Mouse (Mus musculus) hindbrain, embryonic 13.5 days (tissue): ENCODE data around the gene Rnf180. TPM values are rescaled to one million over a fixed set of nuclear protein-coding genes. Genes with fewer than 3 reads are reported as not detected.
A peak's percentile ranks its signal among the peaks of the same experiment; 100 is the strongest.

Experiments
- ATAC-seq: fragments of 200-750 bp; cut with Nextera tagmentation; 2 replicates; pipeline ENCODE4 v1.8.0; 2017; ENCODE audit warnings: moderate TSS enrichment; ENCODE audit not compliant: low FRiP score
- H3K27ac ChIP-seq: fragments of 300-500 bp; sonication (generic); 2 replicates; pipeline ENCODE4 v1.5.1; 2015; ENCODE audit warnings: inconsistent platforms, mild to moderate bottlenecking, moderate library complexity
- H3K27me3 ChIP-seq: fragments of 300-500 bp; sonication (generic); 2 replicates; pipeline ENCODE4 v1.6.1; 2015; ENCODE audit warnings: mild to moderate bottlenecking, inconsistent platforms
- H3K36me3 ChIP-seq: fragments of 300-500 bp; sonication (generic); 2 replicates; pipeline ENCODE4 v1.6.1; 2015; ENCODE audit warnings: mild to moderate bottlenecking, inconsistent platforms
- H3K4me1 ChIP-seq: fragments of 300-500 bp; sonication (generic); replicated peaks from 2 replicates; pipeline ENCODE4 v1.6.1; 2015; ENCODE audit warnings: inconsistent platforms
- H3K4me2 ChIP-seq: fragments of 300-500 bp; sonication (generic); 2 replicates; pipeline ENCODE4 v1.6.1; 2015; ENCODE audit warnings: inconsistent platforms, mild to moderate bottlenecking, moderate library complexity
- H3K4me3 ChIP-seq: fragments of 300-500 bp; sonication (generic); 2 replicates; pipeline ENCODE4 v1.5.1; 2015; ENCODE audit warnings: mild to moderate bottlenecking, inconsistent platforms
- H3K9ac ChIP-seq: fragments of 300-500 bp; sonication (generic); 2 replicates; pipeline ENCODE4 v1.6.1; 2015; ENCODE audit warnings: mild to moderate bottlenecking, inconsistent platforms
- H3K9me3 ChIP-seq: fragments of 300-500 bp; sonication (generic); 2 replicates; pipeline ENCODE4 v1.6.1; 2016; ENCODE audit warnings: inconsistent platforms
- WGBS: fragments of 180-500 bp; shearing (Covaris S2); methylation state at CpG from one replicate; pipeline ENCODE4 v1.1.7; 2015; 5-methylcytosine and 5-hydroxymethylcytosine counted together
- polyA plus RNA-seq: library from polyadenylated mRNA; unstranded; fragments of >200 nt; fragmentation: Nextera tagmentation; extraction: Ambion mirVana; gene quantifications from 2 replicates; pipeline ENCODE4 v1.2.1, GENCODE M21; 2015

Gene Rnf180
- polyA plus RNA-seq, 1 experiment from 2014 or later: 25.2 TPM

DNA sequence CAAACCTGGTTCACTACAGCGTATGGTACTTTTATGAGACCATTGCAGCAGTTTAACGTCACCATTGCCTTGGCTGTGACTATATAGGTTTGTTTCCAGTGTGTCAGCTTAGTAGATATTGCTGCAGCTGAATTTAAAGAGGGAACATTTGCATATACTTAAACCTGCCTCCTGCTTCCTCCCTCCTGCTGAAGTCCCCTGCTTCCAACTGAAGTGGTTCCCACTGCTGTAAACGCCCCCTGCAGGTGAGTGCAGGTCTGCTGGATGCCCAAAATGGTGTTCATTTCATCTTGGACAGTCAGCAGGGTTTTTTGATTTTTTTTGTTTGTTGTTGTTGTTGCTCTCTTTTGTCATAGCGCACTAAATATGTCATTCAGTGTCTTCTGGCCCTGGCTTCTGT, 140.7 kb downstream of the Rnf180 start:
- no peak overlapping the region for H3K9ac ChIP-seq
- no peak overlapping the region for H3K4me2 ChIP-seq
- no peak overlapping the region for H3K27ac ChIP-seq
- no peak overlapping the region for H3K4me3 ChIP-seq
- H3K4me1 ChIP-seq: no peaks in the 10 kb centered on the region
- H3K36me3 ChIP-seq: no peaks in the 10 kb centered on the region
- H3K27me3 ChIP-seq: no peaks in the 10 kb centered on the region
- 57% methylated on average over 4 of the region's 4 CpGs for WGBS
- no peak for ATAC-seq
- H3K9me3 ChIP-seq: no peaks in the 10 kb centered on the region

DNA sequence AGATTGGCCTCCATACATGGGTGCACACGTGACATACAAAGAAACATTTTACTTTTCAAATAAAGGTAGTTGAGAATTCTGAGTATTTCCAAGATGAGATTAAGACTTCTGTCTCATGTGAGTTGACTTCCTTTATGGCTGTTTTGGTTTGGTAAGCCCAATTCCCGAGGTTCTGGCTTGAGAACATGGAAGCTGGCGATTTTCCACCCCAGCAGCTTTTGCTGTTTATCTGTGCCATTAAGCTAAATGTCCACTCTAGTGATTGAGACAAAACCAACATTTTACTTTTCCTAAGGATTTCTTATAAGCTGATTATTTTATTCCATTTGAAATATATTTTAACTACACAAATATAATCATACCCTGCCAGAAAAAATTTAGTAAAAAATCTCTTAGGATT, 144.6 kb downstream of the Rnf180 start:
- H3K27ac ChIP-seq: no peak overlapping the region
- 82% methylated on average over 3 of the region's 3 CpGs for WGBS
- H3K4me2 ChIP-seq: no peak overlapping the region
- no peaks in the 10 kb centered on the region for H3K36me3 ChIP-seq
- H3K4me3 ChIP-seq: no peak overlapping the region
- no peak overlapping the region for H3K9ac ChIP-seq
- H3K9me3 ChIP-seq: no peaks in the 10 kb centered on the region
- ATAC-seq: no peak
- H3K27me3 ChIP-seq: no peaks in the 10 kb centered on the region
- H3K4me1 ChIP-seq: no peaks in the 10 kb centered on the region

DNA sequence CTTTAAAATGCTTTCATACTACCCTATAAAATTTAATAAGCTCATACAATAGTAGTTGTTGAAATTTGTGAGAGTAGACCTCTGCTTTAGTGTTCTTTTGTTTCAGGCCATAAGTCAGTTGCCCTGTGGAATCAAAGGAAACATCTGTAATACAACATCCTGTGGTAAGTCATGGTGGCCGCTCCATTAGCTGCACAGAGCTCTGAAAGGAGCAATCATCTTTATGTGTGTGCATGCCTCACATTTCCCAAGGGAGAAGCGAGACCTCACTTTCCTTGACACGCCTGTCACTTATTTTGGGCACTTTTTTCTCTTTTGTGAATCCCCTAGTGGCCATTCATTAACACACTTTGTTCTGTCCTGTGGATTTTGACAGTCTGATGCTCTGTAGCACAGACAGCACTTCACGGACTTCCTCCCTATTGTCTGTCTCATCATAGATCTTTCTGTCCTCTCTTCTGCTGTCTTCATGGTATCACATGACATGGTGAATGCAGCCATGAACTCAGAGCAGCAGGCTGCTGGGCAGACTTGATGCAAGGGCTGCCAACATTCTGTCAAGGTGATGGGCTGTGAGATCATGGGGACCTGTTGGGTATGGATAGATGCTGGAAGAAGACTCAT, 146.7 kb downstream of the Rnf180 start:
- no peaks in the 10 kb centered on the region for H3K27me3 ChIP-seq
- H3K4me2 ChIP-seq: no peak overlapping the region
- no peak overlapping the region for H3K27ac ChIP-seq
- no peaks in the 10 kb centered on the region for H3K36me3 ChIP-seq
- H3K9ac ChIP-seq: no peak overlapping the region
- no peak overlapping the region for H3K4me3 ChIP-seq
- no peaks in the 10 kb centered on the region for H3K4me1 ChIP-seq
- ATAC-seq: 0 out of 2 replicates have a peak, but pooled peaks have one; percentile 21
- 54% methylated on average over 4 of the region's 4 CpGs for WGBS
- no peaks in the 10 kb centered on the region for H3K9me3 ChIP-seq

DNA sequence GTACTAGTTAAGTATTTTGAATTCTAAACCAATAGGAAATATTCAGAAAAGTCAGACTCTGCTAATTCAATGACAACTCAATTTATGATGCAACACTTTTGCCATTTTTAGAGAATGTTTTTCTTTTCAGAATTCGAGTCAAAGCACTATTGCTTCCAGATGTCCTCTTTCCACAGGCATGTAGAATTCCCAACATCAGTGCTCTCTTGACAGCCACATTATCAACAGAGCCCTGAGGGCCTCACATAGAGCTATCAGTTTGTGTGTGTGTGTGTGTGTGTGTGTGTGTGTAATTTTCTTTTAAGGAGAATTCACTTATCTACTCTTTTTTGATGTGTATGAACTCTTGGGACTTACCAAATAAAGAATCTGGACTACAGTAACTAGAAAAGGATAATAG, 147.8 kb downstream of the Rnf180 start:
- H3K4me3 ChIP-seq: no peak overlapping the region
- no peak overlapping the region for H3K27ac ChIP-seq
- ATAC-seq: no peak
- no peaks in the 10 kb centered on the region for H3K4me1 ChIP-seq
- 67% methylated on average over 1 of the region's 1 CpGs for WGBS
- H3K4me2 ChIP-seq: no peak overlapping the region
- H3K36me3 ChIP-seq: no peaks in the 10 kb centered on the region
- no peak overlapping the region for H3K9ac ChIP-seq
- H3K9me3 ChIP-seq: no peaks in the 10 kb centered on the region
- H3K27me3 ChIP-seq: no peaks in the 10 kb centered on the region

DNA sequence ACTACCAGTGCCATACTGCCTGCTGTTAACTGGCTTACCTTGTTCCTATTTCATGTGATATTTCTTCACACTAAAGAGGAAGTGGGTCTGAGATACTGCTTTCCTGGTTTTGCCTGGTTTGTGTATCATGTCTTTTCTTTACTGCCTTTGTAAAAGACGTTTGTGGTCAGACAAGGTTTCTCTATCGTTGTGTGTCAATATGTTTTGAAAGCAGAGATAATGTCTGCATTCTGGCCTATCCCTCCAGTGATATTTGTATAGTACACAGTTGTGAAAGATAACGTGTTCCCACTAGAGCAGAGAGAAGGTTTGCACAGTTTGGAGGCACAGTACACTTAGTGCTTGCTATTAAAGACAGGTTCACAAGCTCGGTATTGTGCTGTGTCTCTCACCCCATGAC, 154.7 kb downstream of the Rnf180 start:
- Histone ChIP-seq H3K36me3 (no peaks in the 10 kb centered on the region), H3K4me1 (no peaks in the 10 kb centered on the region), H3K9ac (no peak overlapping the region), H3K4me3 (no peak overlapping the region), H3K9me3 (no peaks in the 10 kb centered on the region), H3K27me3 (no peaks in the 10 kb centered on the region), H3K27ac (no peak overlapping the region), H3K4me2 (no peak overlapping the region)
- WGBS: 81% methylated on average over 4 of the region's 4 CpGs
- no peak for ATAC-seq

DNA sequence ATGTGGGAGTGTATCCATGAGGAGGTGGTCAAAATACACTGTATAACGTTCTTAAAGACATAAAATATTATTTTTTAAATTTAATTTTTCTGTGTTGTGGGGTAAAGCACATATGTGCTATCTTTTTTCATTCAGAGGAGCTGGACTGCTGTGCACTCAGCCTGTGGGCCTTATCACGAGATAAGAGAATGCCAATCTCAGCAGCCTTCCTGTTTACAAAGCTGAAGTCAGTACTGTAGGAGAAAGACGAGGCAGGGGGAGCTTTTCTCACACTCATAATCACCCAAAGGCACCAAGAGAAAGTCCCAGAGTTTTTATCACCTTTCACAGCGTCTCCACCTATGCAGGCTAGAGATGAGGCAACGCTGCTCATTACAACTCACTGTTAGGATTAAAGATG, 160.2 kb downstream of the Rnf180 start:
- H3K4me2 ChIP-seq: no peak overlapping the region
- no peaks in the 10 kb centered on the region for H3K27me3 ChIP-seq
- H3K9me3 ChIP-seq: no peaks in the 10 kb centered on the region
- WGBS: 82% methylated on average over 5 of the region's 5 CpGs
- no peak overlapping the region for H3K4me3 ChIP-seq
- no peaks in the 10 kb centered on the region for H3K4me1 ChIP-seq
- no peak for ATAC-seq
- H3K27ac ChIP-seq: no peak overlapping the region
- no peak overlapping the region for H3K9ac ChIP-seq
- H3K36me3 ChIP-seq: no peaks in the 10 kb centered on the region

DNA sequence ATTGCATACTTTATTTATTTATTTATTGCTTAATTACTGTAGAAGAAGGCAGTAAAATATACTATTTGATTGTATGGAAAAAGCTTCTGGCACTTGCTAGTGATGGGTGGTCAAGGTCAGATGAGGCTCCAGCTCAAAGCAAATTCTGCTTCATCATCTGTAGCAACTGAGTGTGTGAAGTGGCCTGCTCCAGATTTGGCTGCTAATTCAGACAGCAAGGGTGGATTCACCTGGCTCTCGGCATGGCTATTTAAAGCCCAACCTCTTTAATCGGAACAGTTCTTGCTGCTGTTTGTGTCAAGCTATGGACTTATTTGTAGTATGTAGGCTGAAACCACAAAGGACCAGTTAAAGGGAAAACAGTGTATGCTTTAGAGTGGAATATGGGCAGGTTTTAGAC, 161.8 kb downstream of the Rnf180 start:
- Histone ChIP-seq H3K36me3 (no peaks in the 10 kb centered on the region), H3K9me3 (no peaks in the 10 kb centered on the region), H3K27ac (no peak overlapping the region), H3K4me1 (no peaks in the 10 kb centered on the region), H3K4me3 (no peak overlapping the region), H3K4me2 (no peak overlapping the region), H3K27me3 (no peaks in the 10 kb centered on the region), H3K9ac (no peak overlapping the region)
- no peak for ATAC-seq
- 94% methylated on average over 2 of the region's 2 CpGs for WGBS

DNA sequence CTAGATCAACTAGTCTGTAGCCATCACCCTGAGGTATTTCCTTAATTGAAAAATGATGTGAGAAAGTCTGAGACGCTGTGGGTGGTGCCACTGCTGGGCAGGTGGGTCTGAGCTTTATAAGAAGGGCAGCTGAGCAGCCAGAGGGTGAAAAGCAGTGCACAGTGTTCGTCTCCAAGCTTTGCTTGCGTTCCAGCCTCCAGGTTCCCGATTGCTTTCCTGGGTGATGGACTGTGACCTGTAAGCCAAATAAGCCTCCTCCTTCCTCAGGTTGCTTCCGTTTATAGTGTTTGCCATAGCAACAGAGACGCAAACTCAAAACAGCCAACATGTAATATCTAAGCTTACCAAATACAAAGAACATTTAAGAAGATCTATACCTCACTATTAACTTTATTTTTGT, 162.2 kb downstream of the Rnf180 start:
- ATAC-seq: no peak
- H3K4me1 ChIP-seq: no peaks in the 10 kb centered on the region
- H3K9ac ChIP-seq: no peak overlapping the region
- H3K36me3 ChIP-seq: no peaks in the 10 kb centered on the region
- no peaks in the 10 kb centered on the region for H3K27me3 ChIP-seq
- 86% methylated on average over 6 of the region's 6 CpGs for WGBS
- H3K27ac ChIP-seq: no peak overlapping the region
- H3K4me3 ChIP-seq: no peak overlapping the region
- H3K4me2 ChIP-seq: no peak overlapping the region
- no peaks in the 10 kb centered on the region for H3K9me3 ChIP-seq

DNA sequence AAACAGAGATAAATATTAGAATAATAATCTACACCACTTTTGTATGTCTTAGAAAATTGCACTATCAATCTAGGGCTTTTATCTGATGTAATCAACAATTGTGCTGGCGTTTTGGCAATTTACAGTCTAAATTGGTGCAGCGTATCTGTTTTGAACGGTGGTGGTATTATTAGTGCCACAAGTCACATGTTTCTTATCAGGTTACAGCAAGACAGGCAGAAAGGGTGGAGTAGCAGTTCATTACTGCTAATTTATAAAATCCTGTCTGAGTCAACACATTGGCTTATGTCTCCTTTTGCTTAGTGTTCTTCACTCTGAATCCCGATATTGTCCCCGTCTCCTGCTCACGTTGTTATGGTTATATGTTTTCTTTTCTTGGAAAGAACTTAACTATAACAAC, 164.5 kb downstream of the Rnf180 start:
- Histone ChIP-seq H3K4me1 (no peaks in the 10 kb centered on the region), H3K36me3 (no peaks in the 10 kb centered on the region), H3K27ac (no peak overlapping the region), H3K9me3 (no peaks in the 10 kb centered on the region), H3K9ac (no peak overlapping the region), H3K4me2 (no peak overlapping the region), H3K27me3 (no peaks in the 10 kb centered on the region), H3K4me3 (no peak overlapping the region)
- no peak for ATAC-seq
- WGBS: 91% methylated on average over 6 of the region's 6 CpGs

GRCm38 (mm10) chr13:105122092-105122491, 172.5 kb downstream of the Rnf180 start:
- Histone ChIP-seq H3K9me3 (no peaks in the 10 kb centered on the region), H3K27ac (no peak overlapping the region), H3K9ac (no peak overlapping the region), H3K4me2 (no peak overlapping the region), H3K4me1 (no peaks in the 10 kb centered on the region), H3K27me3 (no peaks in the 10 kb centered on the region), H3K4me3 (no peak overlapping the region), H3K36me3 (no peaks in the 10 kb centered on the region)
- no peak for ATAC-seq
- WGBS: 95% methylated on average over 3 of the region's 3 CpGs

GRCm38 (mm10) chr13:105121617-105122016, 173.0 kb downstream of the Rnf180 start:
- Histone ChIP-seq H3K9me3 (no peaks in the 10 kb centered on the region), H3K4me2 (no peak overlapping the region), H3K4me3 (no peak overlapping the region), H3K27me3 (no peaks in the 10 kb centered on the region), H3K36me3 (no peaks in the 10 kb centered on the region), H3K9ac (no peak overlapping the region), H3K4me1 (no peaks in the 10 kb centered on the region), H3K27ac (no peak overlapping the region)
- no peak for ATAC-seq

GRCm38 (mm10) chr13:105111599-105111998, 183.0 kb downstream of the Rnf180 start:
- Histone ChIP-seq H3K9ac (no peak overlapping the region), H3K36me3 (no peaks in the 10 kb centered on the region), H3K27ac (no peak overlapping the region), H3K4me2 (no peak overlapping the region), H3K27me3 (no peaks in the 10 kb centered on the region), H3K4me1 (no peaks in the 10 kb centered on the region), H3K9me3 (no peaks in the 10 kb centered on the region), H3K4me3 (no peak overlapping the region)
- 94% methylated on average over 6 of the region's 6 CpGs for WGBS
- ATAC-seq: no peak

- Histone ChIP-seq H3K4me3 (no peak overlapping the region), H3K36me3 (no peaks in the 10 kb centered on the region), H3K4me2 (no peak overlapping the region), H3K9me3 (no peaks in the 10 kb centered on the region), H3K27ac (no peak overlapping the region), H3K27me3 (no peaks in the 10 kb centered on the region), H3K9ac (no peak overlapping the region), H3K4me1 (no peaks in the 10 kb centered on the region)
- ATAC-seq: no peak
- WGBS: 90% methylated on average over 2 of the region's 2 CpGs
Observed at GRCm38 (mm10) chr13:105104385-105104784, 190.2 kb downstream of the Rnf180 start.
